Mouse (Mus musculus): ENCODE measurements around the gene Mkrn2. TPM values are rescaled to one million over a fixed set of nuclear protein-coding genes. Genes with fewer than 3 reads are reported as not detected.

The Mkrn2 gene
- 1.8 and 12.3 TPM in 2 replicates for polyA plus RNA-seq (2011; ENCODE audit: insufficient read depth, insufficient read length, low replicate concordance, missing spikeins)

GRCm38 (mm10) chr6:115601715-115602523, at the start of gene Mkrn2:
TSS of gene Mkrn2 (plus strand) at chr6:115601902.
- peak within 1 kb of the TSS; percentile 90 for H3K4me3 ChIP-seq (replicated peaks; ENCODE audit: control insufficient read depth, low read depth, low read length)
- WGBS: under 1% methylated on average over 61 of the region's 61 CpGs
- no peaks in the 10 kb centered on the region; the same call in 1 of the 2 replicates for H3K4me1 ChIP-seq (ENCODE audit: control insufficient read depth, insufficient read depth, low read length)
- peak within 1 kb of the TSS; percentile 49; the same call in 1 of the 2 replicates for H3K27ac ChIP-seq (ENCODE audit: control insufficient read depth, insufficient read depth, low read depth, low read length, poor library complexity)
- TF ChIP-seq POLR2A (IDR thresholded peaks at IDR 0.05; ENCODE audit: borderline replicate concordance, control insufficient read depth, low read depth, low read length) (peak; percentile 70; the same call in 1 of the 2 replicates), CTCF (IDR thresholded peaks at IDR 0.05; ENCODE audit: control insufficient read depth, insufficient read depth, low read length) (no peak)

DNA sequence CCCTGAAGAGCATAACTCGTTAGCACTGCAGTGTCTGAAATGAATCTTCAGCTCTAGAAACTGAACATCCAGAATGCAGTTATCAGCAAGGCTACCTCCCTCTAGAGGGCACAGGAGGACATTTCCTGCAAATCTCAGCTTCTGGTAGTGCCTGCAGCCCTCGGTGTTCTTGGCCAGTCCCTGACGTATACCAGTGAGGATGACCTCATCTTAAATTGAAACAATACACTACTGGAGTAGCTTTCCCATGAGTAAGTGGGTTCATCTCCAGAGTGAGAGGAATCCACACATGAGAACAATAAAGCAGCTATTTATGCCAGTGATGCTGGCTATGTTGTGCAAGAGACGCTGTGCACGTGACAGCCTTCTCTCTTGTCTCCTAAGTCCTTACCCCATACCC, 46.2 kb upstream of the Mkrn2 start:
- TF ChIP-seq CTCF (IDR thresholded peaks at IDR 0.05; ENCODE audit: control insufficient read depth, insufficient read depth, low read length) (no peak), POLR2A (IDR thresholded peaks at IDR 0.05; ENCODE audit: borderline replicate concordance, control insufficient read depth, low read depth, low read length) (no peak)
- WGBS: 60% methylated on average over 5 of the region's 5 CpGs
- Histone ChIP-seq H3K27ac (ENCODE audit: control insufficient read depth, insufficient read depth, low read depth, low read length, poor library complexity) (no peak overlapping the region), H3K4me1 (ENCODE audit: control insufficient read depth, insufficient read depth, low read length) (no peaks in the 10 kb centered on the region), H3K4me3 (replicated peaks; ENCODE audit: control insufficient read depth, low read depth, low read length) (no peak overlapping the region)

GRCm38 (mm10) chr6:115558176-115558575, 43.5 kb upstream of the Mkrn2 start:
- H3K27ac ChIP-seq (ENCODE audit: control insufficient read depth, insufficient read depth, low read depth, low read length, poor library complexity): no peak overlapping the region
- WGBS: 92% methylated on average over 2 of the region's 2 CpGs
- H3K4me3 ChIP-seq (replicated peaks; ENCODE audit: control insufficient read depth, low read depth, low read length): no peak overlapping the region
- TF ChIP-seq POLR2A (IDR thresholded peaks at IDR 0.05; ENCODE audit: borderline replicate concordance, control insufficient read depth, low read depth, low read length) (no peak), CTCF (IDR thresholded peaks at IDR 0.05; ENCODE audit: control insufficient read depth, insufficient read depth, low read length) (no peak)
- no peaks in the 10 kb centered on the region for H3K4me1 ChIP-seq (ENCODE audit: control insufficient read depth, insufficient read depth, low read length)

DNA sequence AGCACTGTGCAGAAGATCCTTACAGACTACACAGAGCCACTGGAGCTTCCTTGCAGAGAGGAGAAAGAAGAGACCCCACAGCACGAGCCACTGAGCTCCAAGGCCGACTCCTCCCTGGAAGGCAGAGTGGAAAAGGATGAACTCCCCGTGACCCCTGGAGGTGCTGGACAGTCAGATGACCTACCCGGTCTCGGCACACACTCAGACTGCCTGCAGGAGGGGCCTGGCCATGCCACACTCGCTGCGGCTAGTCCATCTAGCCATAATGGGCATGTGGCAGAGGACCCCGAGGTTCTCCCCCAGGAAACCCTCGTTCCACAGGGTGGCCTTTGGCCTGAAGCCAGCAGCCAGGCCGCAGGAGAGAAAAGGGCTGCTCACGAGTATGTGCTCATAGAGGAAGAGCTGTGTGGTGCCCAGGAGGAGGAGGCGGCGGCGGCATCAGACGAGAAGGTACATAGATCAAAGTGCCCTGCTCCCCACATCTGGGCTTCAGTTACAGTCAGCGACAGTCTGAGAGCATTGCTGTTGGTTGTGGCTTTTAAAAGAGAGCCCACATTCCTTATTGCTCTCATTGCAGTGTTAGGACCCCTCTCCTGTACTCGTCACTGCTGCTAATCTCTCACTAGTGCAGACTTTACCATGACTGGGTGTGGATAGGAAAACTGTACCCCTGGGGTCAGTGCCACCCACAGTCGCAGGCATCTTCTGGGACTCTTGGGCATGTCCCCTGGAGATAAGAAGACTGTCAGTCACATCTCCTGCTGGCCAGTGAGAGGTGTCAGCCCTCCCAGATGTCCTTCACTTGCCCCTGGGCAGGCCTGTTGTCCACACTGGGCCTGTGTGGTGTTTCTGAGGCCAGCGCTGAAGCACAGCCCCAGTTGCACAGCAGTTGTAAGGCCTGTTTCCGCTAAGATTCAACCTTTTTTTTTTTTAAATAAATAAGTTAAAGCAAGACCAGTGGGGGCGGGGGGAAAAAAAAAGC, 41.8 kb upstream of the Mkrn2 start:
- WGBS: 83% methylated on average over 21 of the region's 21 CpGs

DNA sequence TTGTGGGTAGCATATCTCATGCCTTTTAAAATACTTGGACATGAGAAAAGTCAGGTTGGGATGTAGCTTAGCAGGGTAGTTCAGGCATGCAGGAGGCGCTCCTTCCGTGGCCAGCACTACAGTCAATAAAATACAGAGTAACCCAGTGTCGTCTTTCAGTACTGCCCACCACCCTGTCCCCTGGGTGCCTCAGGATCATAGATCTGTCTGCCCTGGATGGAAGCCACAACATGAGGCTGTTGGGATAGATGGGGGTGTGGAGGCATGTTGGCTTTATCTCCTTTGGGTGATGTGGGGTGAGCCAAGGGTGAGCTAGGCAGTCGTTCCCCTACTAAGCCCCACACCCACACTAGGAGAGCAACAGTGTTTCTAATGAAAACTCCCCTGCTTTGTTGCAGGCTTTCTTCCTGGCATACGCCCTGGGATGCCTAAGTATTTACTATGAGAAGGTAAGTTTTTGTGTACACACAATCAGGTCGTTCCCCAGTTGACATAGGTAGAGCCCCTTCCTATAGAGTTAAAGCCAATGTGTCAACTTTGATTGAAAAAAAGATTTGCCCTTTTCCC, 36.1 kb upstream of the Mkrn2 start:
- Histone ChIP-seq H3K27ac (ENCODE audit: control insufficient read depth, insufficient read depth, low read depth, low read length, poor library complexity) (no peak overlapping the region), H3K4me1 (ENCODE audit: control insufficient read depth, insufficient read depth, low read length) (no peaks in the 10 kb centered on the region), H3K4me3 (replicated peaks; ENCODE audit: control insufficient read depth, low read depth, low read length) (no peak overlapping the region)
- WGBS: 86% methylated on average over 6 of the region's 6 CpGs
- no peak for TF ChIP-seq CTCF (IDR thresholded peaks at IDR 0.05; ENCODE audit: control insufficient read depth, insufficient read depth, low read length)
- no peak for TF ChIP-seq POLR2A (IDR thresholded peaks at IDR 0.05; ENCODE audit: borderline replicate concordance, control insufficient read depth, low read depth, low read length)

More for the DNA sequence above, 41.8 kb upstream of the Mkrn2 start:
- H3K27ac ChIP-seq (ENCODE audit: control insufficient read depth, insufficient read depth, low read depth, low read length, poor library complexity): no peak overlapping the region
- no peak for TF ChIP-seq POLR2A (IDR thresholded peaks at IDR 0.05; ENCODE audit: borderline replicate concordance, control insufficient read depth, low read depth, low read length)
- no peak for TF ChIP-seq CTCF (IDR thresholded peaks at IDR 0.05; ENCODE audit: control insufficient read depth, insufficient read depth, low read length)
- no peaks in the 10 kb centered on the region for H3K4me1 ChIP-seq (ENCODE audit: control insufficient read depth, insufficient read depth, low read length)
- H3K4me3 ChIP-seq (replicated peaks; ENCODE audit: control insufficient read depth, low read depth, low read length): no peak overlapping the region

GRCm38 (mm10) chr6:115574171-115574570, 27.5 kb upstream of the Mkrn2 start:
- Histone ChIP-seq H3K4me3 (replicated peaks; ENCODE audit: control insufficient read depth, low read depth, low read length) (no peak overlapping the region), H3K4me1 (ENCODE audit: control insufficient read depth, insufficient read depth, low read length) (no peaks in the 10 kb centered on the region), H3K27ac (ENCODE audit: control insufficient read depth, insufficient read depth, low read depth, low read length, poor library complexity) (no peak overlapping the region)
- TF ChIP-seq POLR2A (IDR thresholded peaks at IDR 0.05; ENCODE audit: borderline replicate concordance, control insufficient read depth, low read depth, low read length) (no peak), CTCF (IDR thresholded peaks at IDR 0.05; ENCODE audit: control insufficient read depth, insufficient read depth, low read length) (no peak)
- WGBS: 88% methylated on average over 7 of the region's 7 CpGs

DNA sequence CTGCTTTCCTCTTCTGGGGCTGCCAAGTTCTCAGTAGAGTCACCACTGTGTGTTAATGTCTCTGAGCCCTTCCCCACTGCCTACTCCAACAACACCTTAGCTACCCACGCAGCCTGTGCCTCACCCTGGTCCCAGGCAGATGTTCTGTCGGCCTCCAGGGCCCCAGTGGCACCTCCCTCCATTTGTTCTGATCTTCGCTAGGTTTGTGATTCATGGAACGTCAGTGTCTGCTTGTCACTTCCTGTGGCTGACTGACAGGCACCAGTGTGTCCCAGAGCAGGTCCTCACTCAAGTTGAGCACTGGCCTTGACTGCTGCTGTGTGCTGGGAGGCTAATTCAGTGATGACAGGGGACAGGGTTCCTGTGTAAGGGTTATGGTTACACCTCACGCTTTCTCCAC, 24.3 kb upstream of the Mkrn2 start:
- WGBS: 72% methylated on average over 5 of the region's 5 CpGs
- H3K27ac ChIP-seq (ENCODE audit: control insufficient read depth, insufficient read depth, low read depth, low read length, poor library complexity): no peak overlapping the region
- TF ChIP-seq POLR2A (IDR thresholded peaks at IDR 0.05; ENCODE audit: borderline replicate concordance, control insufficient read depth, low read depth, low read length) (no peak), CTCF (IDR thresholded peaks at IDR 0.05; ENCODE audit: control insufficient read depth, insufficient read depth, low read length) (no peak)
- H3K4me1 ChIP-seq (ENCODE audit: control insufficient read depth, insufficient read depth, low read length): no peaks in the 10 kb centered on the region
- no peak overlapping the region for H3K4me3 ChIP-seq (replicated peaks; ENCODE audit: control insufficient read depth, low read depth, low read length)

Measured in bone marrow, adult 2 months (tissue).